Mouse (Mus musculus) stomach, embryonic 16.5 days (tissue): ENCODE data around the gene Msh3. TPM values are rescaled to one million over a fixed set of nuclear protein-coding genes. Genes with fewer than 3 reads are reported as not detected.

Experiments
- ATAC-seq: fragments of 200-750 bp; cut with Nextera tagmentation; 2 replicates; pipeline ENCODE4 v1.8.0; 2017; ENCODE audit warnings: moderate number of reproducible peaks, moderate TSS enrichment; ENCODE audit not compliant: insufficient read depth, low FRiP score
- H3K27ac ChIP-seq: fragments of 300-500 bp; sonication (generic); 2 replicates; pipeline ENCODE4 v1.5.1; 2014; ENCODE audit warnings: low read length
- H3K27me3 ChIP-seq: fragments of 300-500 bp; sonication (generic); 2 replicates; pipeline ENCODE4 v1.6.1; 2014; ENCODE audit warnings: low read length, control low read depth, mixed read lengths; ENCODE audit not compliant: control insufficient read depth, insufficient read depth
- H3K36me3 ChIP-seq: fragments of 300-500 bp; sonication (generic); 2 replicates; pipeline ENCODE4 v1.6.1; 2014; ENCODE audit warnings: low read length; ENCODE audit not compliant: control insufficient read depth, insufficient read depth
- H3K4me1 ChIP-seq: fragments of 300-500 bp; sonication (generic); 2 replicates; pipeline ENCODE4 v1.6.1; 2014; ENCODE audit warnings: low read length, control low read depth, mixed read lengths; ENCODE audit not compliant: control insufficient read depth, insufficient read depth
- H3K4me2 ChIP-seq: fragments of 300-500 bp; sonication (generic); 2 replicates; pipeline ENCODE4 v1.6.1; 2014; ENCODE audit warnings: low read depth, low read length, mixed read lengths
- H3K4me3 ChIP-seq: fragments of 300-500 bp; sonication (generic); replicated peaks from 2 replicates; pipeline ENCODE4 v1.5.1; 2014; ENCODE audit warnings: mild to moderate bottlenecking, low read length
- H3K9ac ChIP-seq: fragments of 300-500 bp; sonication (generic); 2 replicates; pipeline ENCODE4 v1.6.1; 2014; ENCODE audit warnings: low read length
- H3K9me3 ChIP-seq: fragments of 300-500 bp; sonication (generic); replicated peaks from 2 replicates; pipeline ENCODE4 v1.6.1; 2016; ENCODE audit warnings: low read length, control low read depth; ENCODE audit not compliant: control insufficient read depth
- WGBS: fragments of 180-500 bp; shearing (Covaris S2); extraction: QIAGEN DNeasy Blood & Tissue Kit; methylation state at CpG from one replicate; pipeline ENCODE4 v1.1.7; 2014; 5-methylcytosine and 5-hydroxymethylcytosine counted together
- polyA plus RNA-seq: library from polyadenylated mRNA; unstranded; fragments of >200 nt; fragmentation: Nextera tagmentation; extraction: Ambion mirVana; gene quantifications from 2 replicates; pipeline ENCODE4 v1.2.1, GENCODE M21; 2015

Msh3 gene
- polyA plus RNA-seq, 1 experiment from 2014 or later, result 20.5 TPM

DNA sequence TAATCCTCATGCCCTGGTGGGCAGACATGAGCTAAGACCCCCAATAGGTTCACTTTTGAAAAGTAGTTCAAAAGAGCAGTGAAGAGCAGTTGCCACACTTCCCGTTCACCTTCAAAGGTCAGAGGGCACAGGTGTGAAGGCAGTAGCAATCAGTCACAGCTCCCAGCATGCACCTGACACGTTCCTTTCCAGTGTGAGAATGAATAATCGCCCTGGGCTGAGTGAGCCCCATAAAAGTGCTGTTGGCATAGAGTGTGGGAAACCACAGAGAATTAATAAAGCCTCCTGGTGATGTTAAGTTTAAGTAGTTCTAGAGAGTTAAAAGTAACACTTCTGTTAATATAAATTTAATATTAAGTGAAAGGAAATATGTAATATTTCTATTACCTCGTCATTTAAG lies 63.2 kb downstream of the Msh3 start:
- ATAC-seq, result no peak
- Histone ChIP-seq H3K4me2 (no peak overlapping the region), H3K27ac (no peak overlapping the region), H3K4me3 (no peak overlapping the region), H3K27me3 (no peaks in the 10 kb centered on the region), H3K36me3 (0 out of 2 replicates have a peak, but pooled peaks cover 7% of the 10 kb centered on the region), H3K4me1 (no peaks in the 10 kb centered on the region), H3K9ac (no peak overlapping the region), H3K9me3 (no peaks in the 10 kb centered on the region)
- WGBS, result 46% methylated on average over 4 of the region's 4 CpGs

DNA sequence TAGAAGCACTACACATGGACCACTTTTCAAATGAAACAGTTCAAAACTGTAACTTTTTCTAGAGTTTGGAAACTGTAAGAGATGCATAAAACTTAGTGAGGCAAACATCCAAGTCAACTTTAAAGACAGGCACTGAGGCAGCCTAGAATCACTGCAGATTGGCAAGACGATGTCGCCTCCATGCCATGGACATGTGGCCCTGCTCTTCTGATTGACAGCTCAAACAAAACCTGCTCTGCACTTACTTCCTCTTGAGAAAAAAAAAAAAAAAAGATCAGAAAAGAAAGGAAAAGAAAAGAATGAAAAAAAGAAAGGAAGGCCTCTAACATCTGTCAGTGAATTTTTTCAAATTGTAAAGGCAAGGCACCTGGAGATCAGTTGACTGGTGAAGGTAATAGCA lies 77.8 kb downstream of the Msh3 start:
- WGBS, result 93% methylated on average over 2 of the region's 2 CpGs
- Histone ChIP-seq H3K4me1 (no peaks in the 10 kb centered on the region), H3K9me3 (no peaks in the 10 kb centered on the region), H3K4me3 (no peak overlapping the region), H3K27ac (no peak overlapping the region), H3K27me3 (no peaks in the 10 kb centered on the region), H3K4me2 (no peak overlapping the region), H3K36me3 (no peaks in the 10 kb centered on the region), H3K9ac (no peak overlapping the region)
- no peak for ATAC-seq

DNA sequence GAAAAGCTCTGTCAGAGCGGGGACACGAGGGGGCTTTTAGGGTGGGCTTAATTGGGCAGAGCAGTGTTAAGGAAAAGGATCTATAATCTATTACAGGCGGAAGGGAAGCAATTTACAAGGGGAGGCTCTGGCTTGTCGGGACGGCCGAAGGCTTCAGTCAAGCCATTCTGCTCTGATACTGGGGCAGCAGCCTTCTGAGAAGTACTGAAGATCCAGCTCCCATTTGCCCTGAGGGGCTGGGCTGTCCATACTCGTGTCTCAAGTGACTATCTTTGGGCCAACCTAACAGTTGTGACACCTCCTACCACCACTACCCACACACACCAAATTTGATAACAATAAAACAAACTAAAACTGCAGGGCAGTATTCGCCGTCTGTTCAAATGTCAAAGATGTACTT lies 79.5 kb downstream of the Msh3 start:
- Histone ChIP-seq H3K36me3 (no peaks in the 10 kb centered on the region), H3K9ac (no peak overlapping the region), H3K9me3 (no peaks in the 10 kb centered on the region), H3K27ac (no peak overlapping the region), H3K4me1 (no peaks in the 10 kb centered on the region), H3K27me3 (no peaks in the 10 kb centered on the region), H3K4me2 (no peak overlapping the region), H3K4me3 (no peak overlapping the region)
- WGBS, result 90% methylated on average over 9 of the region's 9 CpGs
- ATAC-seq, result no peak

DNA sequence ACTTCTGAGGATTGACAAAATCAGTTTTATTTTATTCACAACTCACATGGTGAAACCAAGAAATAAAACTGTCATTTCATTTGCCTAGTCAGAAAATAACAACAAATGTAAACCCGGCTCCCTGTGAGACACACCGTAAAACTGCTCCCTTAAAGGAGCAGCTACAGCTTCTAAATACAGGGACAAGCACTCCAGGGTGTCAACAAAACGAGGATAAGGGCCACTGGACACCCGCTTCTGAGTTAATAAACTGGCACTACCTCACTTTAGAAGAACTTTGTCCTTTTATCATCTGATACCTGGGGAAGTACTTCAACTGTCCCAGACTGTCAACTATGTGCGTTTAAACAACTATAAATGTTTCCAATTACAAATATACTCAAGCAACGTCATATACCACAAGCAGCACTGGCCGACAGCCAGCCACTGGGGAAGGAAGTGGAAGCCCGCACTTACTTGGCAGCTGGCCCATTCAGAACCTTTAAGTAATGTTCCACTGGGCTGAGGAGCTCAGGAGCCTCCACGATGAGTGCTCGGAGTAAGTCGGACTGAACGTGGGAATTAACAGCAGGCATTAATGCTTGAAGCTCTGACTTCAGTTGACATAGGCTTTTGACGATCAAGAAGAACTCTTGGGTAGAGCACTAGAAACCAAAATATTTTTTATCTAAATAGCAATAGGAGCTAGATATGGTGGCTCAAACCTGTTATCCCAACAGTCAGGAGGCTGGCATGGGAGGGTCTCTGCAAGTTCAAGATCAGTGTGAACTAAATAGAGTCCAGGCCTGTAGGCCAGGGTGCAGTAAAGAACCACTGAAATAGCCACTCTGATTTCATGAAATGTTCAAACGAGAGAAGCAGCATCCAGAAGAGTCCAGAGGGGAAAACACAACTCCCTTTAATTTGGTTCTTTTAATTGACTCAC lies 80.3 kb downstream of the Msh3 start:
- peak; percentile 56; the same call in 1 of the 2 replicates for ATAC-seq
- no peaks in the 10 kb centered on the region for H3K4me1 ChIP-seq
- H3K27ac ChIP-seq, result no peak overlapping the region
- no peak overlapping the region for H3K4me2 ChIP-seq
- WGBS, result 50% methylated on average over 14 of the region's 14 CpGs
- no peaks in the 10 kb centered on the region for H3K9me3 ChIP-seq
- H3K9ac ChIP-seq, result no peak overlapping the region
- H3K27me3 ChIP-seq, result no peaks in the 10 kb centered on the region
- no peak overlapping the region for H3K4me3 ChIP-seq
- H3K36me3 ChIP-seq, result no peaks in the 10 kb centered on the region

DNA sequence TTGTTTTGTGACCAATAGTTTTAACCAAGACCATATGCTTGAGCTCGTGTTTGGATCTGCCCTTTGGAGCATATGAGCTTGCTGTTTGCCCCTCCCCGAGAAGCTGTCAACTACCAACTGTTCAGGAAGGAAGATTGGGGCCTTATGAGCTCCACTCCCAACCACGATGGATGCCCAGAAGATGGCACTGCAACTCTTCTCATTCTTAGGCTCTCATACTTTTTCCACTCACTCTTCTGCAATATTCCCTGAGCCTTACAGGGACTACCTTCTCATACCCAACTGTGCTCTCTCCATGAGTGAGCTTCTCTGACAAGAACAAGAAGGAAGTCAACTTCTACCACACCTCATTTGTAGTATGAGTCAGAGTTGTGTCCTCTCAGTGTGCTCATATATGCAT lies 87.7 kb downstream of the Msh3 start:
- ATAC-seq, result no peak
- Histone ChIP-seq H3K27ac (no peak overlapping the region), H3K4me2 (no peak overlapping the region), H3K9me3 (no peaks in the 10 kb centered on the region), H3K27me3 (no peaks in the 10 kb centered on the region), H3K4me1 (no peaks in the 10 kb centered on the region), H3K36me3 (no peaks in the 10 kb centered on the region), H3K4me3 (no peak overlapping the region), H3K9ac (no peak overlapping the region)
- 84% methylated on average over 3 of the region's 3 CpGs for WGBS

GRCm38 (mm10) chr13:92263566-92263965 lies 91.2 kb downstream of the Msh3 start:
- H3K27ac ChIP-seq, result no peak overlapping the region
- no peaks in the 10 kb centered on the region for H3K4me1 ChIP-seq
- H3K4me3 ChIP-seq, result no peak overlapping the region
- H3K4me2 ChIP-seq, result no peak overlapping the region
- no peaks in the 10 kb centered on the region for H3K36me3 ChIP-seq
- H3K9ac ChIP-seq, result no peak overlapping the region
- 87% methylated on average over 6 of the region's 6 CpGs for WGBS
- no peaks in the 10 kb centered on the region for H3K9me3 ChIP-seq
- no peaks in the 10 kb centered on the region for H3K27me3 ChIP-seq
- ATAC-seq, result no peak

GRCm38 (mm10) chr13:92261329-92261728 lies 93.5 kb downstream of the Msh3 start:
- Histone ChIP-seq H3K9ac (no peak overlapping the region), H3K27me3 (no peaks in the 10 kb centered on the region), H3K4me2 (no peak overlapping the region), H3K27ac (no peak overlapping the region), H3K36me3 (no peaks in the 10 kb centered on the region), H3K4me3 (no peak overlapping the region), H3K9me3 (no peaks in the 10 kb centered on the region), H3K4me1 (no peaks in the 10 kb centered on the region)
- WGBS, result 82% methylated on average over 5 of the region's 5 CpGs
- no peak for ATAC-seq

- H3K9ac ChIP-seq, result no peak overlapping the region
- no peaks in the 10 kb centered on the region for H3K9me3 ChIP-seq
- no peaks in the 10 kb centered on the region for H3K27me3 ChIP-seq
- no peak overlapping the region for H3K4me2 ChIP-seq
- no peak overlapping the region for H3K27ac ChIP-seq
- H3K4me1 ChIP-seq, result no peaks in the 10 kb centered on the region
- no peaks in the 10 kb centered on the region for H3K36me3 ChIP-seq
- ATAC-seq, result no peak
- 66% methylated on average over 3 of the region's 3 CpGs for WGBS
- H3K4me3 ChIP-seq, result no peak overlapping the region
Observed at GRCm38 (mm10) chr13:92255480-92255879, 99.3 kb downstream of the Msh3 start.

DNA sequence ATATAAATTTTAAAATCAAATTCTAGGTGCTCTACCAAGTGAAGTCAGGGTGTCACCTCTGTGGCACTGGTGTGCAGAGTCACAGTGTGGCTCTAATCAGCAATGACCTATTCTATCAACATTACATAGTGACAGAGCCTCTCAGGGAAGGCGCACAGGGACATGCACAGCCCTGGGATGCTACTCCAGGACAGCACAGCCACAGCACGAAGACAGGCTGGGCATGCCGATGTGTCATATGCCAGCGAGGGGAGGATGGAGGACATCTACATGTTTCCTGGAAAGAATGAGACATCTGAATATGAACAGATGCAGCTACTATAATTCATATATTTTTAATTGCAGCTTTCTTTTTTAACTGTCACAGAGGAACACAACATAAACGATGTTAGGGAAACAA lies 101.0 kb downstream of the Msh3 start:
- no peak for ATAC-seq
- 89% methylated on average over 5 of the region's 5 CpGs for WGBS
- no peak overlapping the region for H3K9ac ChIP-seq
- H3K27me3 ChIP-seq, result no peaks in the 10 kb centered on the region
- H3K27ac ChIP-seq, result no peak overlapping the region
- no peak overlapping the region for H3K4me3 ChIP-seq
- no peak overlapping the region for H3K4me2 ChIP-seq
- no peaks in the 10 kb centered on the region for H3K9me3 ChIP-seq
- H3K4me1 ChIP-seq, result no peaks in the 10 kb centered on the region
- no peaks in the 10 kb centered on the region for H3K36me3 ChIP-seq
